Mouse (Mus musculus) heart, adult 2 months (tissue): ENCODE measurements around the gene Gnptg.

Experiments used
- CTCF ChIP-seq: fragments of 200-600 bp; IDR thresholded peaks from 2 replicates; pipeline ENCODE4 v1.8.1; 2022; ENCODE audit warnings: antibody characterized with exemption, mild to moderate bottlenecking, moderate library complexity
- POLR2A ChIP-seq: fragments of 200-500 bp; IDR thresholded peaks from 2 replicates; pipeline ENCODE4 v1.6.1; 2011; ENCODE audit warnings: mild to moderate bottlenecking, low read depth, low read length, control low read depth; ENCODE audit not compliant: insufficient read depth

GRCm38 (mm10) chr17:25248033-25248750 is 8.3 kb upstream of the Gnptg start:
- TF ChIP-seq CTCF (no peak), POLR2A (no peak)
